Mouse (Mus musculus) lung, adult 2 months (tissue): ENCODE data around the gene Cd52.

ENCODE experiments used
- CTCF ChIP-seq: fragments of 200-500 bp; IDR thresholded peaks from 2 replicates; pipeline ENCODE4 v1.5.1; 2011; ENCODE audit warnings: mild to moderate bottlenecking, low read length, control low read depth; ENCODE audit not compliant: insufficient read depth
- POLR2A ChIP-seq: fragments of 200-500 bp; IDR thresholded peaks from 2 replicates; pipeline ENCODE4 v1.6.1; 2011; ENCODE audit warnings: low read depth, mild to moderate bottlenecking, control low read depth, low read length, borderline replicate concordance; ENCODE audit errors: extremely low read depth

- TF ChIP-seq CTCF (no peak), POLR2A (no peak)
These were observed 12.4 kb downstream of the Cd52 start for GRCm38 (mm10) chr4:134082460-134082859.
